Mouse (Mus musculus): ENCODE results near the gene Spc25.

The Spc25 gene

GRCm38 (mm10) chr2:69149154-69149553, 56.8 kb downstream of the Spc25 start:
- DNase-seq (ENCODE audit: low read depth, low spot score) = no peak
- Histone ChIP-seq H3K27me3 (ENCODE audit: control insufficient read depth, insufficient read depth, low read length, poor library complexity, severe bottlenecking) (no peaks in the 10 kb centered on the region), H3K36me3 (ENCODE audit: control insufficient read depth, insufficient read depth, low read length, poor library complexity, severe bottlenecking) (no peaks in the 10 kb centered on the region)

- Histone ChIP-seq H3K27me3 (ENCODE audit: control insufficient read depth, insufficient read depth, low read length, poor library complexity, severe bottlenecking) (no peaks in the 10 kb centered on the region), H3K36me3 (ENCODE audit: control insufficient read depth, insufficient read depth, low read length, poor library complexity, severe bottlenecking) (no peaks in the 10 kb centered on the region)
- DNase-seq (ENCODE audit: low read depth, low spot score) = no peak
Observed at GRCm38 (mm10) chr2:69148691-69149090, 57.3 kb downstream of the Spc25 start.
